Mouse (Mus musculus): ENCODE results near the gene Metap1d. TPM values are rescaled to one million over a fixed set of nuclear protein-coding genes. Genes with fewer than 3 reads are reported as not detected.

Metap1d gene
- polyA plus RNA-seq, 1 experiment from 2014 or later = 43.1 TPM

- no peak overlapping the region for H3K9ac ChIP-seq (ENCODE audit: low read length)
- H3K36me3 ChIP-seq (ENCODE audit: control insufficient read depth, insufficient read depth, low read length) = no peaks in the 10 kb centered on the region
- no peak for ATAC-seq (ENCODE audit: insufficient number of reproducible peaks, insufficient read depth, low FRiP score, low read depth)
- H3K4me1 ChIP-seq (ENCODE audit: control insufficient read depth in 2 of 2, insufficient read depth in 2 of 2, low read length in 2 of 2) = no peaks in the 10 kb centered on the region
- no peak overlapping the region for H3K4me3 ChIP-seq (ENCODE audit: control insufficient read depth in 1 of 2, insufficient read depth in 1 of 2, low read depth in 1 of 2, low read length in 2 of 2)
- no peaks in the 10 kb centered on the region for H3K27me3 ChIP-seq (ENCODE audit: control insufficient read depth, insufficient read depth, low read length)
- WGBS = 74% methylated on average over 12 of the region's 12 CpGs
- no peak overlapping the region for H3K4me2 ChIP-seq (ENCODE audit: low read length)
- no peak overlapping the region for H3K27ac ChIP-seq (replicated peaks in 1 of 2; ENCODE audit: control insufficient read depth in 1 of 2, insufficient read depth in 1 of 2, low read depth in 2 of 2, low read length in 2 of 2)
- H3K9me3 ChIP-seq (ENCODE audit: control insufficient read depth, low read length) = no peaks in the 10 kb centered on the region
Observed at GRCm38 (mm10) chr2:71493161-71493683, 40.1 kb downstream of the Metap1d start.

GRCm38 (mm10) chr2:71494503-71494902 is 41.4 kb downstream of the Metap1d start:
- no peak overlapping the region for H3K9ac ChIP-seq (ENCODE audit: low read length)
- H3K27ac ChIP-seq (replicated peaks in 1 of 2; ENCODE audit: control insufficient read depth in 1 of 2, insufficient read depth in 1 of 2, low read depth in 2 of 2, low read length in 2 of 2) = no peak overlapping the region
- ATAC-seq (ENCODE audit: insufficient number of reproducible peaks, insufficient read depth, low FRiP score, low read depth) = no peak
- no peaks in the 10 kb centered on the region for H3K9me3 ChIP-seq (ENCODE audit: control insufficient read depth, low read length)
- no peak overlapping the region for H3K4me3 ChIP-seq (ENCODE audit: control insufficient read depth in 1 of 2, insufficient read depth in 1 of 2, low read depth in 1 of 2, low read length in 2 of 2)
- H3K27me3 ChIP-seq (ENCODE audit: control insufficient read depth, insufficient read depth, low read length) = no peaks in the 10 kb centered on the region
- no peaks in the 10 kb centered on the region for H3K36me3 ChIP-seq (ENCODE audit: control insufficient read depth, insufficient read depth, low read length)
- H3K4me1 ChIP-seq (ENCODE audit: control insufficient read depth in 2 of 2, insufficient read depth in 2 of 2, low read length in 2 of 2) = no peaks in the 10 kb centered on the region
- WGBS = 72% methylated on average over 10 of the region's 10 CpGs
- H3K4me2 ChIP-seq (ENCODE audit: low read length) = no peak overlapping the region

GRCm38 (mm10) chr2:71494971-71495370 is 41.9 kb downstream of the Metap1d start:
- 42% methylated on average over 4 of the region's 4 CpGs for WGBS
- Histone ChIP-seq H3K4me3 (ENCODE audit: control insufficient read depth in 1 of 2, insufficient read depth in 1 of 2, low read depth in 1 of 2, low read length in 2 of 2) (no peak overlapping the region), H3K36me3 (ENCODE audit: control insufficient read depth, insufficient read depth, low read length) (no peaks in the 10 kb centered on the region), H3K9me3 (ENCODE audit: control insufficient read depth, low read length) (no peaks in the 10 kb centered on the region), H3K9ac (ENCODE audit: low read length) (no peak overlapping the region), H3K4me2 (ENCODE audit: low read length) (no peak overlapping the region), H3K27me3 (ENCODE audit: control insufficient read depth, insufficient read depth, low read length) (no peaks in the 10 kb centered on the region), H3K27ac (replicated peaks in 1 of 2; ENCODE audit: control insufficient read depth in 1 of 2, insufficient read depth in 1 of 2, low read depth in 2 of 2, low read length in 2 of 2) (no peak overlapping the region), H3K4me1 (ENCODE audit: control insufficient read depth in 2 of 2, insufficient read depth in 2 of 2, low read length in 2 of 2) (no peaks in the 10 kb centered on the region)
- ATAC-seq (ENCODE audit: insufficient number of reproducible peaks, insufficient read depth, low FRiP score, low read depth) = no peak

- H3K9me3 ChIP-seq (ENCODE audit: control insufficient read depth, low read length) = no peaks in the 10 kb centered on the region
- WGBS = 56% methylated on average over 5 of the region's 5 CpGs
- H3K4me2 ChIP-seq (ENCODE audit: low read length) = no peak overlapping the region
- no peak for ATAC-seq (ENCODE audit: insufficient number of reproducible peaks, insufficient read depth, low FRiP score, low read depth)
- H3K4me3 ChIP-seq (ENCODE audit: control insufficient read depth in 1 of 2, insufficient read depth in 1 of 2, low read depth in 1 of 2, low read length in 2 of 2) = no peak overlapping the region
- no peak overlapping the region for H3K9ac ChIP-seq (ENCODE audit: low read length)
- H3K27ac ChIP-seq (replicated peaks in 1 of 2; ENCODE audit: control insufficient read depth in 1 of 2, insufficient read depth in 1 of 2, low read depth in 2 of 2, low read length in 2 of 2) = no peak overlapping the region
- H3K27me3 ChIP-seq (ENCODE audit: control insufficient read depth, insufficient read depth, low read length) = no peaks in the 10 kb centered on the region
- no peaks in the 10 kb centered on the region for H3K4me1 ChIP-seq (ENCODE audit: control insufficient read depth in 2 of 2, insufficient read depth in 2 of 2, low read length in 2 of 2)
- no peaks in the 10 kb centered on the region for H3K36me3 ChIP-seq (ENCODE audit: control insufficient read depth, insufficient read depth, low read length)
Observed at GRCm38 (mm10) chr2:71497175-71497574, 44.1 kb downstream of the Metap1d start.

GRCm38 (mm10) chr2:71499276-71500230 is 46.5 kb downstream of the Metap1d start:
- Histone ChIP-seq H3K4me1 (ENCODE audit: control insufficient read depth in 2 of 2, insufficient read depth in 2 of 2, low read length in 2 of 2) (no peaks in the 10 kb centered on the region), H3K4me2 (ENCODE audit: low read length) (no peak overlapping the region), H3K27ac (replicated peaks in 1 of 2; ENCODE audit: control insufficient read depth in 1 of 2, insufficient read depth in 1 of 2, low read depth in 2 of 2, low read length in 2 of 2) (no peak overlapping the region), H3K9me3 (ENCODE audit: control insufficient read depth, low read length) (no peaks in the 10 kb centered on the region), H3K27me3 (ENCODE audit: control insufficient read depth, insufficient read depth, low read length) (no peaks in the 10 kb centered on the region), H3K9ac (ENCODE audit: low read length) (no peak overlapping the region), H3K36me3 (ENCODE audit: control insufficient read depth, insufficient read depth, low read length) (no peaks in the 10 kb centered on the region), H3K4me3 (ENCODE audit: control insufficient read depth in 1 of 2, insufficient read depth in 1 of 2, low read depth in 1 of 2, low read length in 2 of 2) (no peak overlapping the region)
- no peak for ATAC-seq (ENCODE audit: insufficient number of reproducible peaks, insufficient read depth, low FRiP score, low read depth)
- WGBS = 74% methylated on average over 16 of the region's 16 CpGs

- Histone ChIP-seq H3K4me2 (ENCODE audit: low read length) (no peak overlapping the region), H3K9ac (ENCODE audit: low read length) (no peak overlapping the region)
- 72% methylated on average over 9 of the region's 9 CpGs for WGBS
Observed at GRCm38 (mm10) chr2:71504852-71505251, 51.8 kb downstream of the Metap1d start.

GRCm38 (mm10) chr2:71511209-71511608 is 58.1 kb downstream of the Metap1d start:
- no peaks in the 10 kb centered on the region for H3K4me1 ChIP-seq (ENCODE audit: control insufficient read depth in 2 of 2, insufficient read depth in 2 of 2, low read length in 2 of 2)
- H3K4me2 ChIP-seq (ENCODE audit: low read length) = no peak overlapping the region
- no peak overlapping the region for H3K4me3 ChIP-seq (ENCODE audit: control insufficient read depth in 1 of 2, insufficient read depth in 1 of 2, low read depth in 1 of 2, low read length in 2 of 2)
- no peaks in the 10 kb centered on the region; the same call in 1 of the 2 replicates for H3K36me3 ChIP-seq (ENCODE audit: control insufficient read depth, insufficient read depth, low read length)
- WGBS = 90% methylated on average over 7 of the region's 7 CpGs
- H3K9ac ChIP-seq (ENCODE audit: low read length) = no peak overlapping the region
- H3K27me3 ChIP-seq (ENCODE audit: control insufficient read depth, insufficient read depth, low read length) = no peaks in the 10 kb centered on the region
- no peak for ATAC-seq (ENCODE audit: insufficient number of reproducible peaks, insufficient read depth, low FRiP score, low read depth)
- H3K27ac ChIP-seq (replicated peaks in 1 of 2; ENCODE audit: control insufficient read depth in 1 of 2, insufficient read depth in 1 of 2, low read depth in 2 of 2, low read length in 2 of 2) = no peak overlapping the region
- no peaks in the 10 kb centered on the region for H3K9me3 ChIP-seq (ENCODE audit: control insufficient read depth, low read length)

More at GRCm38 (mm10) chr2:71504852-71505251, 51.8 kb downstream of the Metap1d start:
- Histone ChIP-seq H3K9me3 (ENCODE audit: control insufficient read depth, low read length) (no peaks in the 10 kb centered on the region), H3K27ac (replicated peaks in 1 of 2; ENCODE audit: control insufficient read depth in 1 of 2, insufficient read depth in 1 of 2, low read depth in 2 of 2, low read length in 2 of 2) (no peak overlapping the region), H3K36me3 (ENCODE audit: control insufficient read depth, insufficient read depth, low read length) (no peaks in the 10 kb centered on the region), H3K4me1 (ENCODE audit: control insufficient read depth in 2 of 2, insufficient read depth in 2 of 2, low read length in 2 of 2) (no peaks in the 10 kb centered on the region), H3K27me3 (ENCODE audit: control insufficient read depth, insufficient read depth, low read length) (no peaks in the 10 kb centered on the region), H3K4me3 (ENCODE audit: control insufficient read depth in 1 of 2, insufficient read depth in 1 of 2, low read depth in 1 of 2, low read length in 2 of 2) (no peak overlapping the region)
- ATAC-seq (ENCODE audit: insufficient number of reproducible peaks, insufficient read depth, low FRiP score, low read depth) = no peak

Measured in heart, embryonic 14.5 days (tissue).